Mouse (Mus musculus) kidney, postnatal 0 days (tissue): Measurements from ENCODE around the gene Eif3b. TPM values are rescaled to one million over a fixed set of nuclear protein-coding genes. Genes with fewer than 3 reads are reported as not detected.
A peak's percentile ranks its signal among the peaks of the same experiment; 100 is the strongest.

Experiments
- ATAC-seq: fragments of 200-750 bp; cut with Nextera tagmentation; replicated peaks from 2 replicates; pipeline ENCODE4 v1.8.0; 2017; ENCODE audit warnings: low read depth, moderate number of reproducible peaks, moderate TSS enrichment, moderate library complexity; ENCODE audit not compliant: low FRiP score
- DNase-seq: peaks from one replicate; pipeline ENCODE4 v3.0.0-alpha.2; 2016; ENCODE audit warnings: low spot score
- H3K27ac ChIP-seq: fragments of 300-500 bp; sonication (generic); 2 replicates; pipeline ENCODE4 v1.5.1; 2014; ENCODE audit warnings: mild to moderate bottlenecking
- H3K27me3 ChIP-seq: fragments of 300-500 bp; sonication (generic); 2 replicates; pipeline ENCODE4 v1.6.1; 2014; ENCODE audit warnings: low read length, mixed read lengths; ENCODE audit not compliant: insufficient read depth
- H3K36me3 ChIP-seq: fragments of 300-500 bp; sonication (generic); 2 replicates; pipeline ENCODE4 v1.6.1; 2014; ENCODE audit warnings: low read length, mixed read lengths; ENCODE audit not compliant: insufficient read depth
- H3K4me1 ChIP-seq: fragments of 300-500 bp; sonication (generic); replicated peaks from 2 replicates; pipeline ENCODE4 v1.6.1; 2014; ENCODE audit warnings: antibody characterized with exemption, low read length, mixed read lengths; ENCODE audit not compliant: insufficient read depth
- H3K4me2 ChIP-seq: fragments of 300-500 bp; sonication (generic); 2 replicates; pipeline ENCODE4 v1.6.1; 2014; ENCODE audit warnings: mild to moderate bottlenecking, low read length, moderate library complexity, mixed read lengths
- H3K4me3 ChIP-seq: fragments of 300-500 bp; sonication (generic); replicated peaks from 2 replicates; pipeline ENCODE4 v1.5.1; 2014; ENCODE audit warnings: low read depth, low read length
- H3K9ac ChIP-seq: fragments of 300-500 bp; sonication (generic); 2 replicates; pipeline ENCODE4 v1.6.1; 2014; ENCODE audit warnings: low read depth, low read length
- H3K9me3 ChIP-seq: fragments of 300-500 bp; sonication (generic); replicated peaks from 2 replicates; pipeline ENCODE4 v1.6.1; 2016; ENCODE audit warnings: low read length, inconsistent platforms, mixed read lengths
- CTCF ChIP-seq: IDR thresholded peaks from 2 replicates; pipeline ENCODE4 v1.5.1; 2016; ENCODE audit warnings: antibody characterized with exemption, low read depth, mild to moderate bottlenecking, moderate library complexity
- WGBS: fragments of 180-500 bp; shearing (Covaris S2); extraction: QIAGEN DNeasy Blood & Tissue Kit; methylation state at CpG from one replicate; pipeline ENCODE4 v1.1.7; 2014; 5-methylcytosine and 5-hydroxymethylcytosine counted together
- polyA plus RNA-seq: library from polyadenylated mRNA; unstranded; fragments of >200 nt; fragmentation: Nextera tagmentation; extraction: Ambion mirVana; gene quantifications from 2 replicates; pipeline ENCODE4 v1.2.1, GENCODE M21; 2015

Gene Eif3b
- polyA plus RNA-seq, 1 experiment from 2014 or later = 88.6 TPM

DNA sequence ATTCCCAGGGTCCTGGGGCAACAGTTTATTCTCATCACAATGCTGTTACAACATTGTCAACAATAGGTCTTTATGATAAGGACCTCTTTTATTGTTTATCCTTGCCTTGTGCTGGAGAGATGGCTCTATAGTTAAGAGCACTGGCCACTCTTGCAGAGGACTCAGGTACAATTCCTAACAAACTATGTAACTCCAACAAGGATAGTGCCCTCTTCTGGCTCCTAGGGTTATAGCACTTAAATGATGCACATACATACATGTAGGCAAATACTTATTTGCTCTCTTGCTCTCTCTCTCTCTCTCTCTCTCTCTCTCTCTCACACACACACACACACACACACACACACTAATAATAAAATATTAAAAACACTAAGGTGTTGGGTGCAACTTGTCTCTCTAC, 10.3 kb upstream of the Eif3b start:
- Histone ChIP-seq H3K9me3 (no peaks in the 10 kb centered on the region), H3K27ac (no peak overlapping the region), H3K9ac (no peak overlapping the region), H3K36me3 (no peaks in the 10 kb centered on the region), H3K4me3 (no peak overlapping the region), H3K4me2 (no peak overlapping the region), H3K27me3 (no peaks in the 10 kb centered on the region), H3K4me1 (peaks cover 8% of the 10 kb centered on the region)
- peak; percentile 19; the same call in 1 of the 2 replicates for TF ChIP-seq CTCF
- ATAC-seq = no peak
- DNase-seq = no peak

DNA sequence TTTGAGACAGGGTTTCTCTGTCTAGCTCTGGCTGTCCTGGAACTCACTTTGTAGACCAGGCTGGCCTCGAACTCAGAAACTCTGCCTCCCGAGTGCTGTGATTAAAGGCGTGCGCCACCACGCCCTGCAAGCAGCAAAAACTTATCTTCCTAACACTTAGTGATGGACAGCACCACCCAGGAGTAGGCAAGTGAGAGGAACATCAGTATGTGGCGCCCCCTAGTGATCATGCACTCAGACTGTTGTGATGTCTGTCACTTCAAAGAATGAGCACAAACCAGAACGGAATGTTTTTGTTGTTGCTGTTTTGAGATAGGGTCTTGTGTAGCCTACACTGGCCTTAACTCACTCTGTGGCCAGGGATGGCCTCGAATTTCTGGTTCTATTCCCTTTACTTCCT, 7.8 kb upstream of the Eif3b start:
- no peak overlapping the region for H3K4me2 ChIP-seq
- H3K27ac ChIP-seq = no peak overlapping the region
- TF ChIP-seq CTCF = peak; percentile 73
- H3K27me3 ChIP-seq = no peaks in the 10 kb centered on the region
- H3K4me3 ChIP-seq = no peak overlapping the region
- no peaks in the 10 kb centered on the region for H3K36me3 ChIP-seq
- ATAC-seq (no peak), DNase-seq (peak; percentile 66)
- H3K9ac ChIP-seq = no peak overlapping the region
- WGBS = 40% methylated on average over 8 of the region's 8 CpGs
- no peaks in the 10 kb centered on the region for H3K9me3 ChIP-seq
- H3K4me1 ChIP-seq = peaks cover 7% of the 10 kb centered on the region

GRCm38 (mm10) chr5:140414647-140415046, 4.5 kb upstream of the Eif3b start:
- no peak overlapping the region for H3K4me3 ChIP-seq
- no peak for DNase-seq
- ATAC-seq = no peak
- TF ChIP-seq CTCF = no peak
- H3K9me3 ChIP-seq = no peaks in the 10 kb centered on the region
- no peak overlapping the region for H3K27ac ChIP-seq
- 63% methylated on average over 4 of the region's 4 CpGs for WGBS
- no peak overlapping the region for H3K9ac ChIP-seq
- H3K27me3 ChIP-seq = no peaks in the 10 kb centered on the region
- H3K4me2 ChIP-seq = no peak overlapping the region
- H3K4me1 ChIP-seq = no peaks in the 10 kb centered on the region
- no peaks in the 10 kb centered on the region for H3K36me3 ChIP-seq

DNA sequence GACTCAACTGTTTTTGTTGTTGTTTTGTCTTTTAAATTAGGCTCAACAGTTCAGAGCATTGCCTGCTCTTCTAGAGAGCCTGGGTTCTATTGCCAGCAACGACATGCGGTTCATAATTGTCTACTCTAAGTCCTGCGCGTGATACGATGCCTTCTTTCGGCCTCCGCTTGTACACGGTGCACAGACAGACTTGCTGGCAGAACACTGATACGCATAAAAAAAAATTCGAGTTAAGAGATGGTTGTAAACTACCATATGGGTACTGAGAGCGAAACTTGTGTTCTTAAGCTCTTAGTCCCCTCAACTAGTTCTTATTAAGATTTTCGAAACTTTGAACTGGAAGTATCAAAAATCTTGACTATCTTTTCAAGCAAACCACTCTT, 1.0 kb upstream of the Eif3b start:
- Histone ChIP-seq H3K4me1 (peaks cover 8% of the 10 kb centered on the region), H3K9me3 (no peaks in the 10 kb centered on the region), H3K4me2 (peak overlapping the region; percentile 72), H3K9ac (peak overlapping the region; percentile 89), H3K27me3 (no peaks in the 10 kb centered on the region), H3K4me3 (peak overlapping the region; percentile 77), H3K27ac (peak overlapping the region; percentile 96), H3K36me3 (no peaks in the 10 kb centered on the region)
- ATAC-seq = no peak
- TF ChIP-seq CTCF = no peak
- under 1% methylated on average over 12 of the region's 12 CpGs for WGBS
- peak; percentile 69 for DNase-seq

DNA sequence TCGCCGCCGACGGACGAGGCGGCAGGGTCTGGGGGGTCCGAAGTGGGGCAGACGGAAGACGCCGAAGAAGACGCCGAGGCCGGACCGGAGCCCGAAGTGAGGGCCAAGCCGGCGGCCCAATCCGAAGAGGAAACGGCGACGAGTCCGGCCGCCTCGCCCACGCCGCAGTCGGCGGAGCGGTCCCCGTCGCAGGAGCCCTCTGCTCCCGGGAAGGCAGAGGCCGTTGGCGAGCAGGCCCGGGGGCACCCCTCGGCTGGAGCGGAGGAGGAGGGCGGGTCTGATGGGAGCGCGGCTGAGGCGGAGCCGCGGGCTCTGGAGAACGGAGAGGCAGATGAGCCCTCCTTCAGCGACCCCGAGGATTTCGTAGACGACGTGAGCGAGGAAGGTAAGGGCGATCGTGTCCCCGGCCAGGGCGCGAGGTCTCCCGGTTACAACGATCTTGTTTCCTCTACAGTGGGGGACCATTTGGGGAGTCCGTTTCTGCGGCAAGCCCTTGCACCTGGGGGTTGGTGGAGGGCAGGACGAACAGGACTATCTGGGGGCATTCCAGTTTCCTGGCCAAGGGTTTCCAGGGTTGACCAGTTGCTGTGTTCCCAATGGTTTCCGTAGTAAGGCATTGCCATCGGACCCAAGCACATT, 433 bp downstream of the Eif3b start:
- peak; percentile 42 for ATAC-seq
- Histone ChIP-seq H3K4me2 (peak overlapping the region; percentile 72), H3K4me1 (peaks cover 8% of the 10 kb centered on the region), H3K9me3 (no peaks in the 10 kb centered on the region), H3K27me3 (no peaks in the 10 kb centered on the region), H3K4me3 (peak overlapping the region; percentile 77), H3K9ac (peak overlapping the region; percentile 89), H3K27ac (peak overlapping the region; percentile 96), H3K36me3 (no peaks in the 10 kb centered on the region)
- DNase-seq = peak; percentile 28
- WGBS = under 1% methylated on average over 62 of the region's 62 CpGs
- no peak for TF ChIP-seq CTCF

DNA sequence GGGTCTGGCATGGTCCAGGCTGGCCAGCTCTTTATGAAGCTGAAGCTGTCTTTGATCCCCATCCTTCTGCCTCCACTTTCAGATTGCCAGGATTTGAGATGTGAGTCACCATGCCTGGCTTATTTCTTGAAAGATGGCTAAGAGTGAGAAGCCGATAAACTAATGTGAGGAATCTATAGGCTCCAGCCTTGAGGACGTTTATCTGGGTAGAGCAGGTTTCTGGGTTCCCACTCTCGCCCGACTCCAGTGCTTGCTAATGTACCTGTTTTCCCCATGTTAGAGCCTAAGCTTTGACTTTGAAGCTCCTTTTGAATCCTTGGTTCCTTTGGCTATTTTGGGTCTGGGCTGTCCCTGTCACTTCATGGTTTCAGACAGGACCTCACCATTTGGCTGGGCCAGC, 1.5 kb downstream of the Eif3b start:
- peak overlapping the region; percentile 28; the same call in 1 of the 2 replicates for H3K9ac ChIP-seq
- TF ChIP-seq CTCF = no peak
- H3K4me1 ChIP-seq = peaks cover 8% of the 10 kb centered on the region
- H3K4me3 ChIP-seq = peak overlapping the region; percentile 77
- ATAC-seq (no peak), DNase-seq (no peak)
- H3K27ac ChIP-seq = no peak overlapping the region
- peak overlapping the region; percentile 72 for H3K4me2 ChIP-seq
- WGBS = 49% methylated on average over 4 of the region's 4 CpGs
- H3K36me3 ChIP-seq = no peaks in the 10 kb centered on the region
- no peaks in the 10 kb centered on the region for H3K9me3 ChIP-seq
- H3K27me3 ChIP-seq = no peaks in the 10 kb centered on the region
